Mouse (Mus musculus) CD4-positive, CD25-positive, alpha-beta regulatory T cell, adult 4 months (primary cell): ENCODE results near the gene Spred1. TPM values are rescaled to one million over a fixed set of nuclear protein-coding genes. Genes with fewer than 3 reads are reported as not detected.
"Not testable (repeated sequence)": the region's sequence is repeated elsewhere in the genome, so short reads cannot be mapped to it uniquely, and the experiment has no call there.

Source experiments
- ATAC-seq: one replicate; pipeline ENCODE4 v1.8.0; 2017
- polyA plus RNA-seq, 2 experiments: library from polyadenylated mRNA; unstranded; fragments of 100-300 nt; shearing (Covaris generic); gene quantifications; one replicate each; pipeline ENCODE4 v1.2.1; 2017

Spred1 gene
- polyA plus RNA-seq, 2 experiments from 2014 or later: 1.1 to 2.3 TPM

- peak; percentile 42 for ATAC-seq
Measured at GRCm38 (mm10) chr2:117120246-117121211, 645 bp upstream of the Spred1 start.

DNA sequence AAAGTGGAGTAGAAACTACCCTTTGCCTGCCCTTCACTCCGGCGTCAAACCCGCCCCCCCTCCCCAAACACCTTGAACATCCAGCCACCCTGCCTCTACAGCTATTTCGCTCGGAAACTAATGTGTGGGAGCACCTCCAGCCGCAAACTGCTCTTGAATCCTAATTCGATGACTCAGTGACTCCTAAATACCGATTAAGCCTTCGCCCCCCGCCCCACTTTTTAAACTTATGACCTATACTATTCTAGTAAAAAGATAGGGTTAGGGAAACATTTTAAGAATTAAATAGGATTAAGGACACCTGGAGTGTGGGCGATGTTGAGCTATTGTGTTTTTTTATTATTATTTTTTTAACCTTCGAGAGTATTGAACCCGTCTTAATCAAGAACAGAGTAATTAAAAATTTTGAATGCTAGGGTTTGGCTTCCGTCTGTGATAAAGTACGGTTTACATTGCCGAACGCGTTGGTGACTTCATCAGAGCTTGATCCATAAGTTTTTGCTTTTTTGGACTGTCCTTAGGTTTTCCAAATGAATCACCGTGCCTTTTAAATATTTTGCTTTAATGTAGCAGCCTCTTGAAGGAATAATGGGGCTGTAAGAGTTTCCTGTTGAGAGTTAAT, 921 bp downstream of the Spred1 start:
- no peak for ATAC-seq

- ATAC-seq: peak; percentile 70
Measured at GRCm38 (mm10) chr2:117122701-117123337, 1.6 kb downstream of the Spred1 start.

GRCm38 (mm10) chr2:117123701-117124100, 2.5 kb downstream of the Spred1 start:
- ATAC-seq: no peak

GRCm38 (mm10) chr2:117124839-117125238, 3.7 kb downstream of the Spred1 start:
- ATAC-seq: no peak

GRCm38 (mm10) chr2:117129156-117129555, 8.0 kb downstream of the Spred1 start:
- no peak for ATAC-seq

DNA sequence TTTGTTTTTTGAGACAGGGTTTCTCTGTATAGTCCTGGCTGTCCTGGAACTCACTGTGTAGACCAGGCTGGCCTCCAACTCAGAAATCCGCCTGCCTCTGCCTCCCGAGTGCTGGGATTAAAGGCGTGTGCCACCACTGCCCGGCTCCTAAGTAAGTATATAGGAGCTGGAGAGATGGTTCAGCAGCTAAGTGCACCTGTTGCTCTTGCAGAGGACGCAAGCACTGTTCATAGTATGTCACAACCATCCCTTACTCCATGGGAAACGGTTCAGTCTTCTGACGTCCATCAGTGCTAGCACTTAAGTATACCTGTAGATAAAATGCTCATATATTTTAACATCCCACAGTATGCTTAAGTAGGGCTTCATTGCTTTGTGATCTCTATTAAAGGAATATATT, 9.9 kb downstream of the Spred1 start:
- not testable (repeated sequence) for ATAC-seq

DNA sequence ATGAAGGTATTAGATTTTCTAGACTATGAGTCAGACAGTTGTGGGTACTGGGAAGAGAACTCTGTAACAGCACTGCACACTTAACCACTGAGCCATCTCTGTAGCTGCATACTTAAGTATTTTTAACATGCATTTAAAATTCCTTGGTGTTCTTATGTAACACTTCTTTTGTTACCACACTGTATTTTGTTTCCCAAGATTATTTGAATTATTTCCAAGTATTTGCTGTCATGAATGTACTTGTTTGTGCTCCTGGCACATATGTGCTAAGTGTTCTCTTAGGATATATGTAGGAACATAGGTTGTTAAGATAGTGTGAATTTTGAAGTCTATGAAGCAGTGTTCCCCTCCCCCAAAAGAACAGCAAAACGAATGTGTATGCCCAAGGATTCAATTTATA, 10.7 kb downstream of the Spred1 start:
- no peak for ATAC-seq

DNA sequence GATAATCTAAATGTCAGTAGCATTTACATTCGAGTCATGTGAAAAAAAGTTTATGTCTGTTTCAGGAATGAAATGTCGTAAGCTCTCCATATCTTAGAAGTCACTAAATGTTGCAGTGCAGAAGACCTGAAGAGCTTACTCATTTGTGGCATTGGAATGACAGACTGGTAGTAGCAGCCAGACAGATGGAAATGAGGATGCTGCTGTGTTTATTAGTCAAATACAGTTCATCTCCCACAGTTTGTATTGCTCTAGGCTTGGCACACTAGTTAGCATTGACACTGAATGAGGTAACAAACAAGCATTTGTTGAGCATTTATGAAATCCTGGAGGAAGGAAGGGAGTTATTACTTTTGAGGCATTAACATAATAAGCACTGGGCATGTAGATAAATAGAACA, 12.4 kb downstream of the Spred1 start:
- no peak for ATAC-seq

DNA sequence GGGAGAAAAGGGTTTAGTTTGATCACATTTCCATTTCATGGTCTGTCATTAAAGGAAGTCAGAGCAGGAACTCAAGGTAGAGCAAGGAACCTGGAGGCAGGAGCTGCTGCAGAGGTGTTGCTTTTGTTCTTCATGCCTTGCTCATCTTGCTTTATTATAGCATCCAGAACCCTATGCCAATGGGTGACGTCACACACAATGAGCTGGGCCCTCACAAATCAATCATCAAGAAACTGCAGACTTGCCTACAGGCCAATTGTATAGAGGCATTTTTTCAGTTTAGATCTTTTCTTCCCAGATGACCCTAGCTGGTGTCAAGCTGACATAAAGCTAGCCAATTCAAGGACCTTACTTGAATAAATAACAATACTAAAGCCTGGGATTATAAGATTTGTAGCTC, 16.6 kb downstream of the Spred1 start:
- ATAC-seq: no peak

DNA sequence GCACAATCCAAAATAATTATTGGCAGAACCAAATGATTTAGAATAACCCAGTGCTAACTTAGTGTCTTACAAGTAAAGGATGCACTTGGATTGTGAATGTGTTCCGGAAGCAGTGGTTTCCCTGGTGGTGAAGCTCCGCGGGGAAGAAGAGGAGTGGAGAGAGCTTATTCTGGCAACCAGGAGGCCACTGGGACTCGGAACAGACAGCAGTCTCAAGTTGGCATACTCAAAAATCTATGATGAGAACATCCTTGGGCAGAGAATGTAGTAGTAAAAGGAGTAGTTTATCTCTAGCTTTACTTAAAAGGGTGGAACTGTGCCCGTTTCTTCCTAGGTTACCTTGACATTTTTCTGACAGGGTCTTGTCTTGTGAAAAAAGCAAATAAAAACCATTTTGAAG, 17.8 kb downstream of the Spred1 start:
- no peak for ATAC-seq

- ATAC-seq: no peak
Measured at GRCm38 (mm10) chr2:117139977-117140376, 18.8 kb downstream of the Spred1 start.

DNA sequence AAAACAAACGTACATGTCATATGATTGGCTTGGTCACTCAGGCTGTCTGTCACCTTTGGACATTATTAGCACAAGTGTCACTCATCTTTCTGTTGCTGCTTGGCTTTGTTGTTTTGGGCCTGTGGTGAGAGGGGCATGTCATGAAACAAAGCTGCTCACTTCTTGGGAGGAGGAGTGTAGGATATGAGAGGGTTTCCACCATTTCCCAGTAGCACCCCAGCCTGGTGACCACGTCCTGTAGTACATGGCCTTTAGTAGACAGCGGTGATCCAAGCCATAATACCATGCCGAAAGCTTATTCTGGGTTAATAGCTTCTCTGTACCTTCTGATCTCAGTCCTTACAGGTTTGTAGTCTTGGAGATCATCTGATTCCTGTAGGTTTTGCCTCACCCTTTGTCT, 21.9 kb downstream of the Spred1 start:
- no peak for ATAC-seq

DNA sequence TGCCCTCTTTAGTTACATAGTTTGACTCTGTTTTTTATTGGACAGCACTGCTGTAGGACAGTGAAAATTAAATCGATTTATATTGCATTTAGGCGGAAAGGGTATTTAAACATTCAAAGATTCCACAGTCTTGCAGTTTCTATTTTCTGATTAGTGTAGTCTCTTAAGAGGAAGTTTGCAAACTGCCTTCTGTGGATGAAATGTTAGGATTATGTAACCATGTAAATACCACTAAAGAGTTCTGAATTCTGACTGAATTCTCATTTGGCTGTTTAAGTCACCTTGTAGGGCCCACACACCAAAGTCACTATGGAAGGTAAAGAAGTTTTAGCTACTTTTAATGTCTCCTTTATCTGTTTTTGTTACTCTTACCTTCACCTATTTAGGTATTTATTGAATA, 24.9 kb downstream of the Spred1 start:
- no peak for ATAC-seq

DNA sequence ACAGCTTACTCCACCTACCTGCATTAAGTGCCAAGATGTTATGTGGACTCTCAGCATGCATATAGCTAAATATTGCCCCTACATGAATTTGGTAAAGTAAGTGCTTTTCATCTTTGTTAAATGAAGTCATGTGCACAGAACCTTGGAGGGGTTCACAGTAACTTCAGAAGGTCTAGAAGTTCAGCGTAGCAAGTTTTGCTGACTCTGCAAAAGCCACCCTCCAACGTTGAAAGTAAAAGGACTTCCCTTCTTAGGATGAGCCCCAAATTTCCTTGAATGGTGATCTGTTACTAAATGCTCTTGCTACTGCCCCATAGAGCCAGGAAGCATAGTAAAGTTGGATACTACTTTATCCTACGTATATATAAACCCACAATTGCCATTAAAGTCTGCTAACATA, 25.4 kb downstream of the Spred1 start:
- ATAC-seq: no peak

DNA sequence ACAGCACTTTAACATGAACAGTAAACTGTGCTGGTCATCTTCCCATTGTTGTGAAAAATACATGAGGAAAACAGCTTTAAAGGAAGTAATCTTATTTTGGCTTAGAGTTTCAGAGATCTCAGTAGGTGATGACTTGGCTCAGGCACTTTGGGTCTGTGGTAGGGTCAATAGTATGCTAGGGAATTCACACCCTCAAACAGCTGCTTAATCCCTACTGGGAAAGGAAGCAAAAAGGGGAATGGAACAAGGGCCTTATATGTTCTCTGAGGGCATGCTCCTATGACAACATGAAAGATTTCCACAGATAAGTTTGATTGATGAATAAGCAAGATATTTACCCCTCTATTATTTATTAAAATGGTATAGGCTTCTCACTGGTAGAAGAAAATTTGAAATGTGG, 31.0 kb downstream of the Spred1 start:
- no peak for ATAC-seq

GRCm38 (mm10) chr2:117168379-117168778, 47.2 kb downstream of the Spred1 start:
- ATAC-seq: no peak

- no peak for ATAC-seq
Measured at GRCm38 (mm10) chr2:117169037-117169436, 47.9 kb downstream of the Spred1 start.

GRCm38 (mm10) chr2:117172981-117173380, 51.8 kb downstream of the Spred1 start:
- ATAC-seq: no peak

GRCm38 (mm10) chr2:117176066-117176465, 54.9 kb downstream of the Spred1 start:
- no peak for ATAC-seq

DNA sequence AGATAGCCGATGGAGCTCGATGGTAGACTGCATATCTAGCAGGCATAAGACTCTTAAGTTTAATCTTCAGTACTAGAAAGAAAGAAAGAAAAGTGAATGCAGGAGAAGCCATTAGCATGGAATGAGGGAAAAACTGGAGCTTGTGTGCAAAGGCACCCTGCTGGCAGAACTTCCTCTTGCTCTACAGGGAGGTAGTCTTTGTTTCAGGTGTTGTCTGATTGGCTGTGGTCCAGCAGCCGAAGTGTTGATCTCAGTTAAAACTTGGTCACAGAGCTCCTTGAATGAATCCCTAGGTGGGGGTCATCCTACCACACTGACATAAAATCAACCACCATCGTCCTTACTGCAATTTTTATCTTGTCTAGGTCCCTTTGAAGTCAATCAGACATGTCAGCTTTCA, 55.8 kb downstream of the Spred1 start:
- no peak for ATAC-seq

- ATAC-seq: peak; percentile 91
Measured at GRCm38 (mm10) chr2:117180250-117180885, 59.2 kb downstream of the Spred1 start.

DNA sequence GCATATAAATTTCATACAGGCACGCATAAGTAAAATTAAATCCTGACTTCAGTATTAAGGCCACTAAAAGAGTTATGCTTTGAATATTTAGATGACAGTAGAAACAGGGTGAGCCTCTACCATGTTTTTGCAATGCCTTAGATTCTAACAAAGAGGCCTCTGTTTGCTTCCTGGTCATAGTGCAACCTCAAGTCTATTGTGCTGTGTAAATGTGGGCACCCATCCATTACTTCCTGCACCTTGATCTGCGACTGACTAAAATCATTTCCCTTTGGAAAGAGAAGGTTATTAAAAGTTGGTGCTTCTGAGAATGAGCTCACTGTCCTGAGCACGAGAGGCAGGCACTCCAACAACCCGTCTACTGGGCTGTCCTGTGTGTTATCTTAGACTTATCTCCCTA, 64.4 kb downstream of the Spred1 start:
- no peak for ATAC-seq
